Mouse (Mus musculus) testis, postnatal 10 days (tissue): ENCODE results near the gene Spry2.

Experiments used
- DNase-seq: peaks from one replicate; pipeline ENCODE4 v3.0.0; 2021; ENCODE audit warnings: low spot score

Spry2 gene

GRCm38 (mm10) chr14:105896791-105897568 lies at the start of gene Spry2:
Gene Spry2, minus strand, starts transcription at chr14:105896819.
- peak; percentile 87 for DNase-seq

GRCm38 (mm10) chr14:105941353-105941752 lies 44.7 kb upstream of the Spry2 start:
- no peak for DNase-seq

GRCm38 (mm10) chr14:105926726-105927125 lies 30.1 kb upstream of the Spry2 start:
- DNase-seq, result no peak

GRCm38 (mm10) chr14:105925305-105925704 lies 28.7 kb upstream of the Spry2 start:
- DNase-seq, result no peak

- peak; percentile 54 for DNase-seq
Observed at GRCm38 (mm10) chr14:105924712-105925111, 28.1 kb upstream of the Spry2 start.

GRCm38 (mm10) chr14:105922874-105923273 lies 26.3 kb upstream of the Spry2 start:
- DNase-seq, result no peak

- no peak for DNase-seq
Observed at GRCm38 (mm10) chr14:105922427-105922826, 25.8 kb upstream of the Spry2 start.

- no peak for DNase-seq
Observed at GRCm38 (mm10) chr14:105921217-105921695, 24.6 kb upstream of the Spry2 start.

- DNase-seq, result no peak
Observed at GRCm38 (mm10) chr14:105920395-105921216, 24.0 kb upstream of the Spry2 start.

- DNase-seq, result no peak
Observed at GRCm38 (mm10) chr14:105907216-105907615, 10.6 kb upstream of the Spry2 start.

- no peak for DNase-seq
Observed at GRCm38 (mm10) chr14:105905935-105906334, 9.3 kb upstream of the Spry2 start.

- DNase-seq, result no peak
Observed at GRCm38 (mm10) chr14:105905509-105905908, 8.9 kb upstream of the Spry2 start.

- DNase-seq, result peak; percentile 68
Observed at GRCm38 (mm10) chr14:105902807-105903206, 6.2 kb upstream of the Spry2 start.

- DNase-seq, result no peak
Observed at GRCm38 (mm10) chr14:105900841-105901240, 4.2 kb upstream of the Spry2 start.

- DNase-seq, result peak; percentile 42
Observed at GRCm38 (mm10) chr14:105899116-105899515, 2.5 kb upstream of the Spry2 start.

- peak; percentile 93 for DNase-seq
Observed at GRCm38 (mm10) chr14:105898266-105899111, 1.9 kb upstream of the Spry2 start.

GRCm38 (mm10) chr14:105897569-105898101 lies 1.0 kb upstream of the Spry2 start:
- DNase-seq, result peak; percentile 77

GRCm38 (mm10) chr14:105895961-105896651 lies 513 bp downstream of the Spry2 start:
- DNase-seq, result peak; percentile 66

- DNase-seq, result peak; percentile 73
Observed at GRCm38 (mm10) chr14:105894971-105895873, 1.4 kb downstream of the Spry2 start.

GRCm38 (mm10) chr14:105893623-105893995 lies 3.0 kb downstream of the Spry2 start:
- DNase-seq, result peak; percentile 43
